Mouse (Mus musculus) left cerebral cortex, adult 18-20 months (tissue): ENCODE results near the gene Hao1. TPM values are rescaled to one million over a fixed set of nuclear protein-coding genes. Genes with fewer than 3 reads are reported as not detected.

Experiments
- DNase-seq, 2 experiments: peaks; one replicate each; pipeline ENCODE4 v3.0.0; 2021 to 2022; ENCODE audit warnings: low spot score in 2 of 2, mixed read lengths in 1 of 2
- long read RNA-seq, 2 experiments: library from polyadenylated mRNA; stranded (forward); transcript quantifications; one replicate each; pipeline ENCODE4 v2.0.0; 2021
- total RNA-seq, 2 experiments: library from RNA; stranded (reverse); gene quantifications; 2 replicates each; pipeline ENCODE4 v1.2.3; 2021

Hao1 gene
- total RNA-seq, result not detected
- long read RNA-seq, experiment 1, result 0 reads
- long read RNA-seq, experiment 2, result 0 reads

DNA sequence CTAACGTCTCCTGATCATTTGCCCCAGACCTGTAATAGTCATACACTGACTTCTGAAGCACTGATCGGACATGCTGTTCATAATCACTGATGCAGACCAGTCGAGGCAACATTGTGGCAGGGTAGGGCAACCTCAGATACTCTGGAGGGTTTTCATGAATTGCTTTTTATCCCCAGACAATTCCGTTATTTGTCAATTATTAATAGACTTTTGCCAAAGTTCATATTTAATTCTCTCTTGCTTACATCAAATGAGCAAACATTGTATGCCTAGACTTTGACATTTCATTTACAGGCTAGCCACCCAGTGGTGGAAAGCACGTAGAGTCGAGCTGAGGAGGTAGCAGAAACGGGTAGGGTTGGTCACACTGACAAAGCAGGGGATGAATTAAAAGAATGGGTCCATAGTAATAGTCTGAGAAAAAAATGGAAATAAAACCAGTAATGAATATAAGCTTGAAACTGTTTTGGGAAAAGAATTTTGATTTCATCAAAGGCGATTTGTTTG lies at the start of gene Hao1:
Gene Hao1, minus strand, starts transcription at position 148 of the 507 bp plus-strand sequence.
- DNase-seq, result no peak

- no peak for DNase-seq
Measured at GRCm38 (mm10) chr2:134591081-134591694, 37.0 kb upstream of the Hao1 start.

DNA sequence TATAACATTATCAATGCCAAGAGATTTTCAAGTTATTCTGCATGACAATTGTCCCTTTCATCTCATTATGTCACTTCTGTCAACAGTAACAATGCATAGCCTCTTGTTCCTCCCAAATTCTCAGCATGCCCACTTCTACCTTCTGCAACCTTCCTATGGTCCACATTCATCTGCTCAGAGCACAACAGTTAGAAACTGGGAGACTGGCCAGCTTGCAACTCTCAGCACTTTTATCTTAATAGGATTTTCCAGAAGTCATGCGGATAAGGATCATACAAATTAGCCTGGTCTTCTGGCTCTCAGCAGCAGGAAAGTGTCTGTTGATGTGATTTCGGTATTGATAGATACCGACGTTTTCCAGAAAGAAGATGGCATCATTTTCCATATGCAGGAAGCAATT lies 31.1 kb upstream of the Hao1 start:
- DNase-seq, result no peak

DNA sequence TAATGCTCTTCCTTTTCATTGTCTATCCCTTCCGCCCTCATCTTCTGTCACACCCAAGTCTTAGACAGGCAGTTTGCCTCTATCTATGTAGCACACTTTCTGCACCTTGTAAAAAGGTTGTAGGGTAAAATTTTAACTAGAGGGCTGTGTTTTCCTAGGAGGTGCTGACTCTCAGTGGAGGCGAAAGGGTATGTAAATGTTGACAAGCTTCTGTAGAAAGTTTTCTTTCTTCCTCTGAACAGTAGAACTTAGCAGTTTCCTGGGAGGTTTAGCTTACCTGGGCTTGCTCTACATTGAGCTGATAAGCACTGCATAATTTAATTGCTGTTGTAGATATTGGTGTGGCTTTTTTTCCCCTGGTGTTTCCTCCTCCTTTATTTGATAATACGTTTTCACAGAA lies 5.3 kb upstream of the Hao1 start:
- no peak for DNase-seq

DNA sequence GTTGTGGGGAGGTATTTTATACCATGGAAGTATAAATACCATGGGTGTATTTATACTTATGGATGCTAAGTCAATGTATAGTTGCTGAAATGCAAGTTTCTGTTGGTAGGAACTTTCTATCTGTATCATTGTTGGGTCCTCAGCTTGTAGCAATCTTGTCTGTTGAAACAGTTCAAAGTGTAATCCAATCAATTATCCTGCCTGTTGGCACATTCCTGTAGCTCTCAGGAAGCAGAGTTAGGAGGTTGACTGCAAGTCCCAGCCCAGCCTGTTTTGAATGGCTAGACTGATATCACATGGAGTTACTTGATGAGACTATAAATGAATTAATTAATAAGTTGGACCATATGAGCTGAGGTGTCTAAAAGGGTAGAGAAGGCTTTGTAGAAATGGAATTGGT lies 1.8 kb downstream of the Hao1 start:
- DNase-seq, result no peak

GRCm38 (mm10) chr2:134549770-134550169 lies 4.4 kb downstream of the Hao1 start:
- peak; percentile 71 to 73 for DNase-seq

- peak in 1 of 2 experiments; percentile 8 for DNase-seq
Measured at GRCm38 (mm10) chr2:134545116-134545515, 9.1 kb downstream of the Hao1 start.

DNA sequence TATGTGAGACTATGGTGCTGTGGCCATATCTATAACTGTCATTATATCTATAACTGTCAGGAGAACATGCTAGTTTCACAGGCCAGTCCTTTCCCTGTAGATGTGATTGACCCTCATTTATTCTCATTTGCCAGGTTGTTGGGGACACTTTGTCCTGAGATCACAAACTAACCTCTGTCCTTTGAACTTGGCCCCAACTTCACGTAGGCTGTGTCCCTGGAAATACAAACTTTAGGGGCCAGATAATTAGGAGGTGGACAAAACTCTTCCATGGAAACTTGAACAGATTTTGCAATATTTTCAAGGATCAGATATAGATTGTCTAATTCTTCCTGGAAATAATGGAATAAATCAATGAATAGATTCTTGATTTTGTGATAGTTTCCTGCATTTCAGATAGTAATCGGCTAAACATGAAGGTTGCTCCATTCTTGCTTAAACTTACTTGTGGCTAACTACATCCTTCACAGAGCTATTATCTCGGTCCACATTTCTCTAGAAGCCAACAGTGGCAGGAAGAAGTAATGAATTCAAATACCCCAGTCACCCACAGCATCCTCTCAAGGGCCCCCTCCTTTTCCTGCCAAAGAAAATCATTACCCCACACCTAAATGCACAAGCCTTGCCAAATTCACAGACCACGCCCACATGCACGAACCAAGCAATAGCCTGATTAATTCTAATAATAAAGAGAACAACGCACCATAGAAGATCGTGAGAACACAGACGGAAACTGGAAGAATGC lies 9.7 kb downstream of the Hao1 start:
- DNase-seq, result no peak

DNA sequence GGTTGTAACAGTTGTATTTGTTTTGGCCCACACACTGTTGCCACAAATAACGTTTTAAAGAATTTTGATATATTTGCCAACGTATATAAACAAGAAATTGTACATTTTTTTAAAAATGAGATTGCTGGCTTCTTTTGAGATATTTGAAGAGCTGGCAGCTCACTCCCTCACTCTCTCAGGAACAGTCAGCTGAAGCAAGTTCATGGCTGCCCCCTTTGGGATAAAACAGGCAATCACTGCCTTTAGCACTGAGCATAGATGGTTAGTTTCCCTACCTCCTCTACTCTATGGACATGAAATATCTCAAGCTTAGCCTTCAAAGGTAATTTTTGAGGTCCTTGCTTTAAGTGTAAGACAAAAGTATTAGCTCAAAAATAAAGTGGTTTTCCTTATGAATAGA lies 10.7 kb downstream of the Hao1 start:
- DNase-seq, result no peak

DNA sequence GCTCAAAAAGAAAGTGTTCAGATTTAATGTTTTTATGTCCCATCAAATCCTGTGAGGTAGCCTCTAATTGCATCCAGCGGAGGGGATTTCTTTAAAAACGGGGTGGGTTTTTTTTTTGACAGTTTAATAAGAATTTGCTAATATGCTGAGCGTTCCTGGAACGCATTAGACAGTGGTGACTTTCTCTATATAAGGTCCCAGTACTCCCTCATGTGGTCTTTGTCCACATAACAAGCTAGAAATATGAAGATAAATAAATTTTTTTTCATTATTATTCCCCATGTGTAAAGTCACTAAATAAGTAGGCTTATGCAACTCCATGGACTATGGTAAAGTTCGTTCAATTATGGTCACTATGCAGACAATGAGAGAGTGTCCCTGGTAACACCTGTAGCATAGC lies 13.1 kb downstream of the Hao1 start:
- no peak for DNase-seq

DNA sequence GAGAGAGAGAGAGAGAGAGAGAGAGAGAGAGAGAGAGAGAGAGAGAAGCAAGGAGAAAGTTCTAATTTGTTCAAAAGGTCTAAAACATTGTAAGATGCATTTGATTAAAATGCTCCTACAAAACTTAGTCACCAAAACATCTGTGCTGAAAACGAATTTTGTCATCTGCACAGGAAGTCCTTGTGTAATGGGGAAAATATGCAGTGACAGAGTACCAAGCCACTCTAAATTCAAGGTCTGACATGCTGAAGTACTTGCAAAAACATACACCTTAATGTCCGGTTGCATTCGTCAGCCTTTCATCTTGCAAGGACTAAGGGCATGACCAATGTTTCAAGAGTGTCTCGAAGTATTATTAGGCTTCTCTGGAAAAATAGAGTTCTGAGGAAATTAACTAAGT lies 15.7 kb downstream of the Hao1 start:
- no peak for DNase-seq

DNA sequence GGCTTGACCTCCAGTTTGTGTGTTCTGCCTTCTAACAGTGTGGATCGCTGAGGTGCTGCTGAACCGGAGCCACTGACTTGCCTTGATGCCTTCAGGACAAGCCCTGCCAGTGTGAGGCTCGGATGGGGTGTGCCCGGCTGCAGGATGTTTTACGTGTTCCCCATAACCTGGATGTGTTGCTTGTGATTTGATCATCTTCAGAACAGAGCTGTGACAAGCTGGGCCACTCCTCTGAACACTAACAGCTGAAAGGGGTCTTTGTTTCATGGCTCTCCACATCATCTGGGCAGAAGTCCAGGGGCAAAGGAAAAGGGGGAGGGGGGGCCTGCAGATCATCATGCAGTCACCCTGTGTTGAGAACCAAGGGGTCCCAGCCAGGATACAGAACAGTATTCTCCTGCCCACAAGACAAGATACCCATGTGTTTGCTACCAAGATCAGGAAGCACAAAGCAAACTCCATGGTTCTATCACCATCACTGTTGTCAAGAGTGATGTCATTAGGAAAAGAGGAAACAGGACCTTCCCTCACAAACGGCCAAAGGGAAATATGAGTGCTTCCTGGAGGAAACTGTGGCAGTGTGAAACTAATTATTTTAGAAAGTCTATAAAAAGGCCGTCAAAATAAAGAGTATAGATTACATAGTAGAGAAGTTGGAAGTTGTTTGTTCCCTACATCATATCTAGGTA lies 25.9 kb downstream of the Hao1 start:
- DNase-seq, result no peak

- DNase-seq, result no peak
Measured at GRCm38 (mm10) chr2:134527419-134528114, 26.6 kb downstream of the Hao1 start.

DNA sequence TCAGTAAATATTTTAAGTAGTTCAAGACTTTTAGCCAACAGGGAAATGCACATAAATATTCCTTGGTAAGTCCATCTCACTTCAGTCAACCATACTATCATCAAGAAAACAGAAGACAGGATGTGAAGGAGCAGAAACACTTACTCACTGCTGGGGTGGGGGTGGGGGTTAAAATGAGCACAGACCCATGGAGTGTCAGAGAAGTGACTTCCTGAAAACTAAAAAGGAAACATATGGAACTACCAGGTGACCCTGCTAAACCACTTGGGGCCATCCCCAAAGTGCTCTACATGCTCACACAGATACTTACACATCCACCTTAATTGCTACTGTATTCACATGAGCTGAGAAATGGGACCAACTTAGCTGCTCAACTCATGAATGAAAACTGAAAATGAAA lies 36.1 kb downstream of the Hao1 start:
- no peak for DNase-seq

DNA sequence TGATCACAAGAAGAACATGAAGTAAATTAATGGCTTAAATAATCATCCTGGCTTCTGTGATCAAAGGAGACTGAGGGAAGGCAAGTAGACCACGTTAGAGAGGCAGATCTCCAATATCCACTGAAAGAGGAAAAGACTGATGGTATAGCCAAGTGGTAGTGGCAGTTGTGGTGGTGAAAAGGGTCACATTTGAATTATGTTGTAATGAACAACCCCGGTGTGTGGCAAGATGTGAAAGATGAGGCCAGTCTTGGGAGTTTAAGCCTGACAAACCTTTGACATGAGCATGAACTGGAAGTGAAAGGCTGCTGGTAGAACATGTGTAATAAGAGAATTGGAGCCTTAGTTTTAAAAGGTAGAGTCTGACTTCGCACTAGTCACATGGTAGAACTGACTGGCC lies 54.4 kb downstream of the Hao1 start:
- DNase-seq, result no peak

GRCm38 (mm10) chr2:134498450-134498849 lies 55.7 kb downstream of the Hao1 start:
- no peak for DNase-seq

DNA sequence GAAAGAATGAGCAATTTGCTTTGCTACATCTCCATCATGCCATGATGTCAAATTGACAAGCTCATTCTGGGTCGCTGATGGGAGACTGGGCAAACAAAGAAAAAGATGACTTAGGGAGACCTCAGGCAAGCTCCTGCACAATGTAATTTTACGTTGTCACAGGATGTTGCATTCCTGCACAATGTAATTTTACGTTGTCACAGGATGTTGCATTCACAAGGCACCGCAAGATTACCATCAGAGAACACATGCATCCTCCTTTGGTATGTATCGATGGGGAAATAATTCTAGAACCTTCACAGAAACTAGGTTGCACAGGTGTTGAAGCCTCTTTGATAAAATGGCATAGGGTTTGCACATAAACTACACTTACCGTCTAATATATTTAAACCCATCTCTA lies 65.5 kb downstream of the Hao1 start:
- no peak for DNase-seq

DNA sequence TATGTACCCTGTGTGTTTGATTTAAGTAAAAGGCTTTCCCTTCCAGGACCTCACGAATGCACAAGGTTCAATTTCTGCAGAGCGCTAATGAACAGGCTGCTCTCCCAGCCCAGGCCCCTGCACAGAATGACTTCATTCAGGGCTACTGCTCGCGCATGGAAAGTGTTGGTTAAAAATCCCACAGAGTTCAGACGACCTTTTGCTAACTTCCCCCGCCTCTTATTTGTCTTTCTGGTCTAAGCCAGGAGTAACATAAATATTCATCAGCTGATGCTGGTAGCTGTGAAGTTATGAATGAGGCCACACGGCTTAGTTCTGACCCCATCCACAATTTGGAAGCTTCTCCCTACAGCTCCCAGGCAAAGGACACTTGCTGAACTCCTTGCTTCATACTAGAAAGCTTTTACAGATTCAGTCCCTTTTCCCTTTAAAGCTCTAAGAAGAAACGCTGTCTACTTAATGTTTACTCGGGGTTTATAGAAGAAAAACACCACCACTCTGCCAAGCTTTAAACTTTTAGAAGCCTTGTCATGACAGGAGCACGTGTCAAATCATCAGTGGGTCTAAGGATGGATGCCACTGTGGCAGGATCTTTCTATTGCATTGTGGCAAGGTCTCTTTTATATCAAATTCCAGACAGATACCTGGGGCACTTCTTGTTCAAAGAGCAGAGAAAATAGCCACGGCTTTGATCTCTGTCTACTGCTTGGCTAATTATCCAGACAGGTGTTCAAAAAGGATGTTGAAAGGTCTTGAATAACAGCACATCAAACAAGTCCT lies 67.9 kb downstream of the Hao1 start:
- no peak for DNase-seq

GRCm38 (mm10) chr2:134482683-134483082 lies 71.5 kb downstream of the Hao1 start:
- DNase-seq, result peak in 1 of 2 experiments; percentile 5

DNA sequence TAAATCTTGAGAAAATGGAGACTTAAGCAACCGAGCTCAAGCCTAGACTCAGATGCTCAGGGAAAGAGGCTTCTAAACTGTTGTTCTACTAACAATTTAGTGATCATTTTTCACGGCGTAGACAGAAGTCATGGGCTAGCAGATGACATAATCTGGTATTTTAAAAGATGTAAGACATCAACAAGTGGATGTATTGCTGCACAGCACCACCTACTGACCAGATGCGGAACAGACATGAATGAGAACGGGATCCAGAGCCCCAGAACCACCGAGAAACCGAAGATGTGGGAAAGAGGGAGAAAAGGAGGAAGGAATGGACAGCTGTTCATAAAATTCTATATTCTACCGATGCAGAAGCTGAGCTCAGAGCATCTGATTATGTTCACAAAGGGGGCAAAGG lies 72.4 kb downstream of the Hao1 start:
- peak; percentile 64 to 74 for DNase-seq

DNA sequence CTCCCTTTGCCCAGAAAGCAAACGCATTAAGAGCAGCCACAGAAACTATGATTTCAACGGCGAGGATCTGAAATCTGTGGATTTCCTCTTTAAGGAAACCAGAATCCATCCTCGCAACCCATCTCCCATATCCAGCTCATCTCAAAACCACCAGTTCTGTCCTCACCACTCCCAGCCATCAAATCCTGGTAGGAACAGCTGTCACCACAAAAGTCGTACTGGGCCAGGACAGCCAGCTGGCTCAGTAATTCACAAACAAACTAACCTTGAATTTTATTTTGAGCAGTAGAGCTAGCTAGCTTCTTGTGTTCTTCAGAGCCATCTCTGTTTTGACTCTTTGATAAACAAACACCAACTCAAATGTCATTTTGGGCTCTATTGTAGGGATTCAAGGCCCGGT lies 73.0 kb downstream of the Hao1 start:
- DNase-seq, result no peak
